Mouse (Mus musculus) adrenal gland, adult 18-20 months (tissue): ENCODE measurements around the gene Gm10260. TPM values are rescaled to one million over a fixed set of nuclear protein-coding genes. Genes with fewer than 3 reads are reported as not detected.

Experiments used
- DNase-seq, 2 experiments: peaks; one replicate each; pipeline ENCODE4 v3.0.0; 2021 to 2022; ENCODE audit warnings: low spot score in 2 of 2
- total RNA-seq, 2 experiments: library from RNA; stranded (reverse); gene quantifications; 1 replicate in 1 of 2; 2 replicates in 1 of 2; pipeline ENCODE4 v1.2.3; 2021

Gene Gm10260
- total RNA-seq, 2 experiments from 2014 or later, result 200 to 210 TPM

- no peak for DNase-seq
These were observed 8.8 kb upstream of the Gm10260 start for GRCm38 (mm10) chr13:97769205-97769604.

GRCm38 (mm10) chr13:97768803-97769202 is 8.4 kb upstream of the Gm10260 start:
- DNase-seq, result no peak

- no peak for DNase-seq
These were observed 7.7 kb upstream of the Gm10260 start for GRCm38 (mm10) chr13:97768046-97768682.

GRCm38 (mm10) chr13:97766600-97766999 is 6.2 kb upstream of the Gm10260 start:
- no peak for DNase-seq

- no peak for DNase-seq
These were observed 5.5 kb upstream of the Gm10260 start for GRCm38 (mm10) chr13:97765913-97766312.

- DNase-seq, result peak in 1 of 2 experiments; percentile 7
These were observed 3.6 kb upstream of the Gm10260 start for GRCm38 (mm10) chr13:97764067-97764466.

GRCm38 (mm10) chr13:97763436-97763835 is 3.0 kb upstream of the Gm10260 start:
- no peak for DNase-seq

- DNase-seq, result no peak
These were observed 1.7 kb upstream of the Gm10260 start for GRCm38 (mm10) chr13:97762121-97762520.

GRCm38 (mm10) chr13:97757033-97757432 is 3.4 kb downstream of the Gm10260 start:
- DNase-seq, result peak in 1 of 2 experiments; percentile 24

GRCm38 (mm10) chr13:97756091-97756490 is 4.3 kb downstream of the Gm10260 start:
- DNase-seq, result no peak

GRCm38 (mm10) chr13:97750851-97751381 is 9.5 kb downstream of the Gm10260 start:
- no peak for DNase-seq

- DNase-seq, result no peak
These were observed 13.2 kb downstream of the Gm10260 start for GRCm38 (mm10) chr13:97747037-97747860.

- DNase-seq, result no peak
These were observed 15.8 kb downstream of the Gm10260 start for GRCm38 (mm10) chr13:97744669-97745068.

- DNase-seq, result no peak
These were observed 16.4 kb downstream of the Gm10260 start for GRCm38 (mm10) chr13:97744036-97744435.

GRCm38 (mm10) chr13:97743229-97743988 is 17.0 kb downstream of the Gm10260 start:
- DNase-seq, result no peak

- no peak for DNase-seq
These were observed 24.5 kb downstream of the Gm10260 start for GRCm38 (mm10) chr13:97735931-97736330.

GRCm38 (mm10) chr13:97734760-97735159 is 25.7 kb downstream of the Gm10260 start:
- no peak for DNase-seq

GRCm38 (mm10) chr13:97725160-97725825 is 35.1 kb downstream of the Gm10260 start:
- no peak for DNase-seq

- DNase-seq, result no peak
These were observed 35.9 kb downstream of the Gm10260 start for GRCm38 (mm10) chr13:97724551-97724950.

GRCm38 (mm10) chr13:97712506-97713275 is 47.7 kb downstream of the Gm10260 start:
- DNase-seq, result no peak
